Mouse (Mus musculus): ENCODE results near the gene Cxcl16.

DNA sequence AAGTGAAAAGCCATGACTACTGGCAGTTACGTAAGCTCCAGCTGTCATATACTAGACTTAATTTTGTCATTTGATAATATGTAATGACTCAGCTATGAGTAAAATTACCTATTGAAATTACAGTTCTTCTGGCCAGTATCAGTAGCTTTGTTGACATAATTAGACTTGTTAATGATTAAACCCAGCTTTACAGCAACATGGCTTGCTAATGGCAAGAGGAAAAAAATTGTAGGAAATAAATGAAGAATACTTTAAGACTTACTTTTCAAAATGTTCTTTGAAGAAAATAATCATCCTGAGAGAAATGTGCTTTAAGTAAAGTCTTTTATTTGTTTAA, 40.7 kb upstream of the Cxcl16 start:
- TF ChIP-seq CTCF (IDR thresholded peaks at IDR 0.05; ENCODE audit: low read depth) (no peak), EP300 (IDR thresholded peaks at IDR 0.05; ENCODE audit: low read depth) (no peak)
